In the genomic region with DNA sequence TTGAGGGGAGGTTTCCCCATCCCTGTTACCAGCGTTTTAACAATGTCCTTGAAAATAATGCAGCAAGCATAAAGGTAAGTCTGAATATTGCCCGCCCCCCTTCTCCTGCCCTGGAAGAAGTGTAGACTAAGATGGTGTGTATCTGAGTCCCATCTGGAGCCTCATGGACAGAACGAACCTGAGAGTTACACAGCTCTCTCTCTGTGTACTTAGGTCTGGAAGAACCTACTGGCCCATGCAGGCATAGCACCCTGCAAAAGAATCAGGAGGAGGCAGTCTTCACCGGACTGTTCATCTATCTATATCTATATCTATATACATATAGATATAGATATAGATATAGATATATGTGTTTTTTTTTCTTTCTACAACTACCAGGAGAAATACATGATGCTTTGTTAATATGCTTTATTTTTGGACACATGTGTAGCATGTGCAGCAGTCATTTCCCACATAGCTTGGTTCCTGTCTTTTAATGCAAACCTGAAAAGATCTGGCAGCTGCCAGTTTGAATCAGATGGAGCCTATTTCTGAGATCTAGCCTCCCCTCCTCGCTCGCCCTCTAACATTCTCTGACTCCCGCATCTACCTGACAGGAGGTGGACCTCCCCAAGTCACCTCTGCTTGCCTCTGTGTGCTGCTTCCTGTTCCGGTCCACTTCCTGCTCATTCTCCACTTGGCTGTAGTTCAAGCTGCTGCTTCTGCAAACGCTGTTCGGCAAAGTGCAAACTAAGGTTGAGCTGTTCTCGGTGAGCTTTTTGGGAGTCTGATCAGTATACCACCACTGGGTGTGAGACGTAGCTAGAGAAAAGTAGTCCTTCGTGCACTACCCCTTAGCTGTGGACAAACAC, we compare ENCODE assay signal across 8 mouse cellular contexts. TPM values are rescaled to one million over a fixed set of nuclear protein-coding genes. Genes with fewer than 3 reads are reported as not detected.
DNase-seq lines count a peak whose midpoint lies in the region; ATAC-seq and TF ChIP-seq lines count a peak whose summit lies in the region.

No protein-coding gene starts in this region.

- H3K4me2 ChIP-seq in forebrain, embryonic 16.5 days (ENCODE audit: low read length), result peak overlapping the region; percentile 94
- peak overlapping the region; percentile 25 for H3K4me2 ChIP-seq in kidney, postnatal 0 days (ENCODE audit: low read length)

- no peak for TF ChIP-seq RAD21 in MEL (IDR thresholded peaks at IDR 0.05; ENCODE audit: low read depth, low read length)

- H3K9ac ChIP-seq in MEL (ENCODE audit: control insufficient read depth, low read depth, low read length, poor library complexity, severe bottlenecking), result no peak overlapping the region
- 0 out of 2 replicates have a peak overlapping the region, but pooled peaks have one; percentile 20 for H3K9ac ChIP-seq in forebrain, embryonic 16.5 days (replicated peaks; ENCODE audit: low read depth, low read length)
- no peak overlapping the region for H3K9ac ChIP-seq in kidney, postnatal 0 days (ENCODE audit: low read depth, low read length)

- peaks cover 0 to 3% of the 10 kb centered on the region in 2 experiments; a peak in 1 of 4 replicates for H3K36me3 ChIP-seq in MEL (ENCODE audit: control insufficient read depth in 1 of 2, insufficient read depth in 2 of 2, low read length in 2 of 2)
- H3K36me3 ChIP-seq in forebrain, embryonic 16.5 days (ENCODE audit: control insufficient read depth, insufficient read depth), result peaks cover 3% of the 10 kb centered on the region; the same call in 1 of the 2 replicates
- no peaks in the 10 kb centered on the region for H3K36me3 ChIP-seq in kidney, postnatal 0 days (ENCODE audit: insufficient read depth, low read length)

- peaks cover 0 to 3% of the 10 kb centered on the region in 2 experiments; a peak in 2 of 4 replicates for H3K4me1 ChIP-seq in MEL (ENCODE audit: control insufficient read depth in 1 of 2, insufficient read depth in 2 of 2, low read length in 2 of 2)
- H3K4me1 ChIP-seq in forebrain, embryonic 16.5 days (replicated peaks; ENCODE audit: control insufficient read depth, insufficient read depth, low read length), result peaks cover 9% of the 10 kb centered on the region
- H3K4me1 ChIP-seq in kidney, postnatal 0 days (replicated peaks; ENCODE audit: insufficient read depth, low read length), result 0 out of 2 replicates have a peak, but pooled peaks cover 4% of the 10 kb centered on the region

- no peaks in the 10 kb centered on the region for H3K9me3 ChIP-seq in MEL (replicated peaks; ENCODE audit: insufficient read depth, low read length)
- no peaks in the 10 kb centered on the region for H3K9me3 ChIP-seq in forebrain, embryonic 16.5 days (ENCODE audit: control insufficient read depth, low read length)
- no peaks in the 10 kb centered on the region for H3K9me3 ChIP-seq in kidney, postnatal 0 days (replicated peaks; ENCODE audit: low read length)

- peaks cover 5% of the 10 kb centered on the region for H3K79me2 ChIP-seq in MEL (ENCODE audit: control insufficient read depth, insufficient read depth, low read length, poor library complexity)

- peak in 2 of 3 experiments; percentile 8 to 17; a peak in 2 of 6 replicates for TF ChIP-seq CTCF in MEL (IDR thresholded peaks at IDR 0.05 in 2 of 3, conservative IDR thresholded peaks at IDR 0.05 in 1 of 3; ENCODE audit: control insufficient read depth in 1 of 3, insufficient read depth in 1 of 3, low read depth in 2 of 3, low read length in 3 of 3, poor library complexity in 1 of 3, severe bottlenecking in 1 of 3)
- peak; percentile 34; the same call in 1 of the 2 replicates for TF ChIP-seq CTCF in kidney, postnatal 0 days (IDR thresholded peaks at IDR 0.05; ENCODE audit: low read depth)

- H3K27ac ChIP-seq in MEL (ENCODE audit: control insufficient read depth, low read depth, low read length), result no peak overlapping the region
- no peak overlapping the region for H3K27ac ChIP-seq in forebrain, embryonic 16.5 days (ENCODE audit: low read length)
- no peak overlapping the region for H3K27ac ChIP-seq in kidney, postnatal 0 days

- no peak for TF ChIP-seq EP300 in MEL (IDR thresholded peaks at IDR 0.05; ENCODE audit: low read depth in 1 of 2, low read length in 2 of 2)

- WGBS in forebrain, embryonic 16.5 days, result 80% methylated on average over 13 of the region's 13 CpGs
- 45% methylated on average over 13 of the region's 13 CpGs for WGBS in kidney, postnatal 0 days

- H3K27me3 ChIP-seq in MEL (ENCODE audit: control insufficient read depth in 1 of 2, insufficient read depth in 2 of 2, low read length in 2 of 2), result no peaks in the 10 kb centered on the region; a peak in 1 of 4 replicates
- 0 out of 2 replicates have a peak, but pooled peaks cover 3% of the 10 kb centered on the region for H3K27me3 ChIP-seq in forebrain, embryonic 16.5 days (replicated peaks; ENCODE audit: control insufficient read depth, insufficient read depth, low read length)
- no peaks in the 10 kb centered on the region for H3K27me3 ChIP-seq in kidney, postnatal 0 days (ENCODE audit: insufficient read depth, low read length)

- TF ChIP-seq POLR2A in MEL (IDR thresholded peaks at IDR 0.05; ENCODE audit: control insufficient read depth in 1 of 2, insufficient read depth in 1 of 2, low read depth in 1 of 2, low read length in 2 of 2, poor library complexity in 1 of 2), result no peak

- peak; percentile 72 for DNase-seq in CD4-positive helper T cell, adult 2 months (ENCODE audit: low read depth, low spot score)
- DNase-seq in MEL (ENCODE audit: low read depth, low spot score), result peak; percentile 57
- DNase-seq in kidney, postnatal 0 days (ENCODE audit: low spot score), result peak; percentile 46
- peak; percentile 19 for DNase-seq in mesoderm, embryonic 11.5 days (ENCODE audit: low read depth, low spot score)
- peak; percentile 54 for DNase-seq in thymus, postnatal 14 days
- DNase-seq in left cerebral cortex, postnatal 25 days (ENCODE audit: low spot score in 2 of 2), result no peak
- DNase-seq in urinary bladder, adult 2 months (ENCODE audit: low spot score), result no peak

- H3K4me3 ChIP-seq in MEL (ENCODE audit: control insufficient read depth in 1 of 2, insufficient read depth in 1 of 2, low read depth in 2 of 2, low read length in 2 of 2), result no peak overlapping the region
- H3K4me3 ChIP-seq in forebrain, embryonic 16.5 days (replicated peaks; ENCODE audit: low read length), result no peak overlapping the region; the same call in 1 of the 2 replicates
- H3K4me3 ChIP-seq in kidney, postnatal 0 days (replicated peaks; ENCODE audit: low read depth, low read length), result no peak overlapping the region

- intact Hi-C loops in left cerebral cortex, postnatal 25 days (cut with DNase I), result no loop called here

- no peak for ATAC-seq in forebrain, embryonic 16.5 days
- 0 out of 2 replicates have a peak, but pooled peaks have one; percentile 31 for ATAC-seq in kidney, postnatal 0 days (replicated peaks; ENCODE audit: low FRiP score, low read depth)

TF ChIP-seq in MEL, 35 proteins besides CTCF, POLR2A, EP300 and RAD21:
- TF ChIP-seq USF1 (IDR thresholded peaks at IDR 0.05; ENCODE audit: low read depth, low read length) (no peak), MYC (IDR thresholded peaks at IDR 0.05; ENCODE audit: low read depth, low read length) (0 out of 2 replicates have a peak, but pooled peaks have one; percentile 29), SIN3A (IDR thresholded peaks at IDR 0.05; ENCODE audit: low read length) (0 out of 2 replicates have a peak, but pooled peaks have one; percentile 26)

RNA-seq across cellular contexts. Expression of a gene that starts 1.5 kb away (rescaled TPM):
- 34.3 and 48.2 TPM in 2 replicates for total RNA-seq in MEL (2012; rRNA removed)
- polyA plus RNA-seq in MEL (2012; ENCODE audit: insufficient read depth in 1 of 2, insufficient read length in 2 of 2, low read depth in 1 of 2, low replicate concordance in 2 of 2, missing spikeins in 1 of 2), result 10 to 100 TPM in 1 of 2 experiments, not detected in 1; 47.9 TPM
- 51.4 and 62.3 TPM in 2 replicates for polyA plus RNA-seq in forebrain, embryonic 16.5 days (2015; fragmentation: Nextera tagmentation; extraction: Ambion mirVana)
- polyA plus RNA-seq in kidney, postnatal 0 days (2015; fragmentation: Nextera tagmentation; extraction: Ambion mirVana), result 16.3 and 18.3 TPM in 2 replicates
- total RNA-seq in left cerebral cortex, postnatal 25 days (2021), result 10 to 100 TPM; 49.3 to 53.1 TPM
- 38.4 and 46.2 TPM in 2 replicates for polyA plus RNA-seq in urinary bladder, adult 2 months (2012; rRNA removed)

RNA-seq across cellular contexts. Expression of a gene that starts 36.2 kb away (rescaled TPM):
- 19.0 and 21.0 TPM in 2 replicates for total RNA-seq in MEL (2012; rRNA removed)
- polyA plus RNA-seq in MEL (2012; ENCODE audit: insufficient read depth in 1 of 2, insufficient read length in 2 of 2, low read depth in 1 of 2, low replicate concordance in 2 of 2, missing spikeins in 1 of 2), result 10 to 100 TPM in 1 of 2 experiments, not detected in 1; 26.5 TPM
- 102 and 110 TPM in 2 replicates for polyA plus RNA-seq in forebrain, embryonic 16.5 days (2015; fragmentation: Nextera tagmentation; extraction: Ambion mirVana)
- polyA plus RNA-seq in kidney, postnatal 0 days (2015; fragmentation: Nextera tagmentation; extraction: Ambion mirVana), result 53.3 and 58.4 TPM in 2 replicates
- total RNA-seq in left cerebral cortex, postnatal 25 days (2021), result 100 to 1,000 TPM; 112 to 116 TPM
- polyA plus RNA-seq in urinary bladder, adult 2 months (2012; rRNA removed), result 290 and 354 TPM in 2 replicates

Comparison
In these comparisons a context has a peak if more than half of its experiments do, and no peak if none do; other contexts are left out.
1. DNase-seq: peak in CD4-positive helper T cell, adult 2 months (single experiment), MEL (single experiment), kidney, postnatal 0 days (single experiment), mesoderm, embryonic 11.5 days (single experiment) and thymus, postnatal 14 days (single experiment); none in left cerebral cortex, postnatal 25 days (0 of 2) and urinary bladder, adult 2 months (single experiment).